Mouse (Mus musculus) heart, embryonic 14.5 days (tissue): ENCODE results near the gene Ncl. TPM values are rescaled to one million over a fixed set of nuclear protein-coding genes. Genes with fewer than 3 reads are reported as not detected.

ENCODE experiments used
- ATAC-seq: fragments of 200-750 bp; cut with Nextera tagmentation; 2 replicates; pipeline ENCODE4 v1.8.0; 2017; ENCODE audit warnings: low read depth, moderate TSS enrichment; ENCODE audit not compliant: insufficient number of reproducible peaks, insufficient read depth, low FRiP score
- H3K27ac ChIP-seq, 2 experiments: fragments of 200-500 bp in 1 of 2; fragments of 300-500 bp in 1 of 2; sonication (generic) in 1 of 2; replicated peaks in 1 of 2; 2 replicates each; pipeline ENCODE4 v1.5.1; 2012 to 2014; ENCODE audit warnings: low read depth in 2 of 2, low read length in 2 of 2, control low read depth in 1 of 2, mild to moderate bottlenecking in 1 of 2, mixed read lengths in 1 of 2; ENCODE audit not compliant: control insufficient read depth in 1 of 2, insufficient read depth in 1 of 2
- H3K27me3 ChIP-seq: fragments of 300-500 bp; sonication (generic); 2 replicates; pipeline ENCODE4 v1.6.1; 2014; ENCODE audit warnings: mild to moderate bottlenecking, low read length, control low read depth; ENCODE audit not compliant: control insufficient read depth, insufficient read depth
- H3K36me3 ChIP-seq: fragments of 300-500 bp; sonication (generic); 2 replicates; pipeline ENCODE4 v1.6.1; 2014; ENCODE audit warnings: mild to moderate bottlenecking, control low read depth, low read length, mixed read lengths; ENCODE audit not compliant: control insufficient read depth, insufficient read depth
- H3K4me1 ChIP-seq, 2 experiments: fragments of 200-500 bp in 1 of 2; fragments of 300-500 bp in 1 of 2; sonication (generic) in 1 of 2; 2 replicates each; pipeline ENCODE4 v1.6.1; 2012 to 2014; ENCODE audit warnings: low read length in 2 of 2, control low read depth in 1 of 2, mixed read lengths in 1 of 2; ENCODE audit not compliant: control insufficient read depth in 2 of 2, insufficient read depth in 2 of 2
- H3K4me2 ChIP-seq: fragments of 300-500 bp; sonication (generic); 2 replicates; pipeline ENCODE4 v1.6.1; 2014; ENCODE audit warnings: mild to moderate bottlenecking, low read length
- H3K4me3 ChIP-seq, 2 experiments: fragments of 200-500 bp in 1 of 2; fragments of 300-500 bp in 1 of 2; sonication (generic) in 1 of 2; 2 replicates each; pipeline ENCODE4 v1.5.1; 2012 to 2014; ENCODE audit warnings: low read length in 2 of 2, mild to moderate bottlenecking in 2 of 2, control low read depth in 1 of 2, low read depth in 1 of 2, moderate library complexity in 1 of 2; ENCODE audit not compliant: control insufficient read depth in 1 of 2, insufficient read depth in 1 of 2
- H3K9ac ChIP-seq: fragments of 300-500 bp; sonication (generic); 2 replicates; pipeline ENCODE4 v1.6.1; 2014; ENCODE audit warnings: mild to moderate bottlenecking, low read length
- H3K9me3 ChIP-seq: fragments of 300-500 bp; sonication (generic); 2 replicates; pipeline ENCODE4 v1.6.1; 2016; ENCODE audit warnings: low read length, control low read depth; ENCODE audit not compliant: control insufficient read depth
- WGBS: fragments of 180-500 bp; shearing (Covaris S2); extraction: QIAGEN DNeasy Blood & Tissue Kit; methylation state at CpG from one replicate; pipeline ENCODE4 v1.1.7; 2014; 5-methylcytosine and 5-hydroxymethylcytosine counted together
- polyA plus RNA-seq: library from polyadenylated mRNA; unstranded; fragments of >200 nt; fragmentation: Nextera tagmentation; extraction: Ambion mirVana; gene quantifications from 2 replicates; pipeline ENCODE4 v1.2.1, GENCODE M21; 2014

The Ncl gene
- polyA plus RNA-seq, 1 experiment from 2014 or later: 177 TPM

DNA sequence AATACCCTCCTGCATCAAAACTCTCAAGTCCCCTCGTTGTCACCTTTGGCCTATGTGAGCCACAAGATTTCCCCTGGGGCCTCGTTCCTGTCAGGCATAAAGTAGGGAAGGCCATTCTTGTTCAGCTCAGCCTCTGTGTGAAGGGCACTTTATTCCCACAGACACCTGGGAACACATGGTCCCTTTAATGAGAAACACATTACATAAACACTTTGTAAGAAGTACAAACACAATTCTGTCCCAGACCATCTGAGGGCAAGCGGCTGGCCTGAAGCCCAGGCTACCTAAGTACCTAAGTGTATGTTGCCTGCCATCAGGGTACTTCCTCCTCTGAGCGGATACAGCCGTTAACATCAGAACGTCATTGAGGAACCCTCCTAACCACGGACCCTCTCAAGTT, 39.0 kb upstream of the Ncl start:
- H3K4me1 ChIP-seq: peaks cover 4% of the 10 kb centered on the region in 2 experiments; a peak in 2 of 4 replicates
- H3K4me2 ChIP-seq: no peak overlapping the region
- no peak for ATAC-seq
- no peak overlapping the region for H3K4me3 ChIP-seq
- H3K27ac ChIP-seq: no peak overlapping the region
- no peaks in the 10 kb centered on the region for H3K9me3 ChIP-seq
- WGBS: 61% methylated on average over 7 of the region's 7 CpGs
- no peaks in the 10 kb centered on the region for H3K27me3 ChIP-seq
- no peaks in the 10 kb centered on the region for H3K36me3 ChIP-seq
- H3K9ac ChIP-seq: no peak overlapping the region

DNA sequence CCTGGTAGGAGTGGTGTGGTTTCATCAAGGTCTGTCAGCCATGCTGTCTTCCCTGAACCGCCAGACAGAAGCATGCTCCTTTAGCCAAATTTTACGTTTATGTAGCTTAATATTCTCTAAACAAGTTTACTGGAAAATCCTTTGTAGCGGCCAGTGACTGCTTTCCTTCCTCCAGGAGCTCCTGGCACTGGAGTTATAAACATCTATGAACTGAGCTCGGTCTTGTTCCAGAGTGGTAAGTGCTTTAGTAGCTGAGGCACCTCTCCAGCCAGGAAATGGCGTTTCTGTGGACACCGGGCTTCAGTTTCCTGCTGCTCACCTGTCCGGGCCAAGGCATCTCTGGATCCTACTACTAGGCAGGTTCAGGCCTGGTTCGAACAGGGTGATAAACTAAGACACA, 38.4 kb upstream of the Ncl start:
- no peaks in the 10 kb centered on the region for H3K36me3 ChIP-seq
- 86% methylated on average over 8 of the region's 8 CpGs for WGBS

DNA sequence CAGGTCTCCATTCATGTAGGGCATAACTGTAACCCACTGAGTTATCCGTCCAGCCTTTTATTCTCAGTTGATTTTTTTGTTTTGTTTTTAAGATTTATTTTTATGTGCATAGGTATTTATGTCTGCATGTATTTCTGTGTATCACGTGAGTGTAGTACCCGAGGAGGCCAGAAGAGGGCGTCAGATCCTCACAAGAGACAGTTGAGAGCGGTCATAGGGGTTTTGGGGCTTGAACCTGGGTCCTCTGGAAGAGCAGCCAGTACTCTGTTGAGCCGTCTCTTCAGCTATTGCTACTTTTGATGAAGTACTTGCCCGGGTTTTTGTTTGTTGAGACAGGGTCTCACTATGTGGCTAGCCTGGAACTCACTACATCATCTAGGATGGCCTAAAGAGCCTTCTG, 36.7 kb upstream of the Ncl start:
- Histone ChIP-seq H3K9me3 (no peaks in the 10 kb centered on the region), H3K4me2 (no peak overlapping the region), H3K27me3 (no peaks in the 10 kb centered on the region), H3K4me1 (peaks cover 3 to 4% of the 10 kb centered on the region in 2 experiments; a peak in 2 of 4 replicates), H3K4me3 (no peak overlapping the region), H3K27ac (no peak overlapping the region), H3K36me3 (no peaks in the 10 kb centered on the region), H3K9ac (no peak overlapping the region)
- WGBS: 66% methylated on average over 7 of the region's 7 CpGs
- ATAC-seq: no peak

More for the DNA sequence above, 38.4 kb upstream of the Ncl start:
- Histone ChIP-seq H3K4me2 (no peak overlapping the region), H3K9me3 (no peaks in the 10 kb centered on the region), H3K27ac (no peak overlapping the region), H3K4me1 (peaks cover 4% of the 10 kb centered on the region in 2 experiments; a peak in 2 of 4 replicates), H3K27me3 (no peaks in the 10 kb centered on the region), H3K9ac (no peak overlapping the region), H3K4me3 (no peak overlapping the region)
- ATAC-seq: no peak

DNA sequence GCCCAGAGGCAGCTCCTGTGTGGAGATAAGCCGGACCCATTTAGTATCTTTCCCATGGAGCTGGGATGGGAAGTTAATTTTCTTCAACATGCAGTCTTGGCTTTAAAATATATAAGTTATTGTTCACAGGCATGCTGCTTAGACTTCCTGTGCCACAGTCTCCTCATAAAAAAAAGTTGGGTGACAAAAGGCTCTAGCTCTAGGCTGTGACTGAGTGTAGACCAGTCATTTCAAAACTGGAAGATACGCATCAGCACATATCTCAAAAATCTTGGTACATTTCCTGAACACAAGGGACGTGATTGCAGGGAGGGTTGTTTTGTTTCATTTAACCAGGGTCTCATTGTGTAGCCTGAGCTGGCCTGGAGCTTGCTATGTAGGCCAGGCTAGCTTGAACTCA, 35.0 kb upstream of the Ncl start:
- no peak for ATAC-seq
- no peak overlapping the region for H3K4me2 ChIP-seq
- peaks cover 0 to 4% of the 10 kb centered on the region in 2 experiments; a peak in 1 of 4 replicates for H3K4me1 ChIP-seq
- 90% methylated on average over 3 of the region's 3 CpGs for WGBS
- no peak overlapping the region for H3K4me3 ChIP-seq
- H3K9me3 ChIP-seq: no peaks in the 10 kb centered on the region
- H3K9ac ChIP-seq: no peak overlapping the region
- no peaks in the 10 kb centered on the region for H3K27me3 ChIP-seq
- no peaks in the 10 kb centered on the region for H3K36me3 ChIP-seq
- H3K27ac ChIP-seq: no peak overlapping the region

DNA sequence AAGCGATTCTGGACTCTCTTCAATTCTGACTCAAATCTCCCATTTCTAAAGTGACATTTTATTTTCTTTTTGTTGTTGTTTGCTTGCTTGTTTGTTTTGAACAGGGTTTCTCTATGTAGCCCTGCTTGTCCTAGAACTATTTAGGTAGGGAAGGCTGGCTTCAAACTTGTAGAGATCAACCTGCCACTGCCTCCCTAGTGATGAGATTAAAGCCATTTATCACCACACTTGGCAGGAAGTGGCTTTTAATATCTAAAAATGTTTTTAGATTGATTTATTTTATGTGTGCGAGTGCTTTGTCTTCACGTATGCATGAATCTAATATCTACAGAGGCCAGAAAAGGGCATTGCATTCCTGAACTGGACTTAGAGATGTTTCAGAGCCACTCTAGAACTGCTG, 34.0 kb upstream of the Ncl start:
- WGBS: 59% methylated on average over 3 of the region's 3 CpGs
- Histone ChIP-seq H3K4me2 (no peak overlapping the region), H3K27ac (no peak overlapping the region), H3K4me3 (no peak overlapping the region), H3K4me1 (peaks cover 0 to 4% of the 10 kb centered on the region in 2 experiments; a peak in 1 of 4 replicates), H3K9ac (no peak overlapping the region), H3K27me3 (no peaks in the 10 kb centered on the region), H3K36me3 (no peaks in the 10 kb centered on the region), H3K9me3 (no peaks in the 10 kb centered on the region)
- ATAC-seq: no peak

DNA sequence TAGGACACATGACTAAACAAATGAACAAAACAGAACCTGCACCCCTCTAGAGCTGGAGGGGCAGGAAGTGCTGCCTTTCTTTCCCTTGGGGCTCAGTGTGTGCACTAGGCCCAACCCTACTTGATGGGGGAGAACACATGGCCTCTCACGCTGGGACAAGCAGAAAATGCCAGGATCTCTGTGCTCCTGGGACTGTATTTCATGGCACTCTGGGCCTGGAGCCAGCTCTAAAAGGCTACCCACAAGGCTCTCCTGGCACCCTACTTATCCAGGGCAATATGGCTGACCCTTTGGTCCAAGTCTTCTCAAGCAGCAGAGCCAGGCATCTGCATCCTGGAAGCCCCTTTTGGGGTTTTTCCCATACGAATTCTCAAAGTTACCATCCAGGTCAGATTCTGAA, 32.2 kb upstream of the Ncl start:
- H3K36me3 ChIP-seq: no peaks in the 10 kb centered on the region
- no peak overlapping the region for H3K9ac ChIP-seq
- H3K27me3 ChIP-seq: no peaks in the 10 kb centered on the region
- H3K9me3 ChIP-seq: no peaks in the 10 kb centered on the region
- ATAC-seq: no peak; the same call in 1 of the 2 replicates
- no peak overlapping the region for H3K4me3 ChIP-seq
- no peak overlapping the region for H3K4me2 ChIP-seq
- H3K4me1 ChIP-seq: peaks cover 0 to 4% of the 10 kb centered on the region in 2 experiments; a peak in 1 of 4 replicates
- WGBS: 72% methylated on average over 2 of the region's 2 CpGs
- no peak overlapping the region for H3K27ac ChIP-seq

DNA sequence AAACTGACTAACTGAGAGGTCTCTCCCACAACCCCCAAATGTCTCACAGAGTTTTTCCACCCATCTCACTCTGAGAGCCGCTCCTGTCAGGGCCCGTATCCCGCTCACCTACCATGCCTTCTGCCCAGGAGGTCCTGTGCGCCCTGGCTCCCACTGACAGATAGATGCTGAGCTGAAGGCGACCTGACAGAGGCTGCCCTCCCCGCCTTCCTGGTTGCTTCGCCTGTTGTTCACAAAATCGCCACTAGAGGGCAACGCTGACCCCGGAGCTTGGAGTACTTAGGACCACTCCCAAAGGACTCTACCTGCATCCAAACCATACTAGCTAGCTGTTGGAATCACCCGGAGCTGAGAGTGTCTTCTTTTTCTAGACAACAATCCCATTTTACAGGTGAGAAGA, 30.0 kb upstream of the Ncl start:
- H3K9me3 ChIP-seq: no peaks in the 10 kb centered on the region
- ATAC-seq: no peak
- peaks cover 0 to 4% of the 10 kb centered on the region in 2 experiments; a peak in 1 of 4 replicates for H3K4me1 ChIP-seq
- no peak overlapping the region for H3K4me3 ChIP-seq
- no peak overlapping the region for H3K4me2 ChIP-seq
- 5% methylated on average over 11 of the region's 11 CpGs for WGBS
- H3K27ac ChIP-seq: no peak overlapping the region
- no peak overlapping the region for H3K9ac ChIP-seq
- no peaks in the 10 kb centered on the region for H3K27me3 ChIP-seq
- H3K36me3 ChIP-seq: no peaks in the 10 kb centered on the region

DNA sequence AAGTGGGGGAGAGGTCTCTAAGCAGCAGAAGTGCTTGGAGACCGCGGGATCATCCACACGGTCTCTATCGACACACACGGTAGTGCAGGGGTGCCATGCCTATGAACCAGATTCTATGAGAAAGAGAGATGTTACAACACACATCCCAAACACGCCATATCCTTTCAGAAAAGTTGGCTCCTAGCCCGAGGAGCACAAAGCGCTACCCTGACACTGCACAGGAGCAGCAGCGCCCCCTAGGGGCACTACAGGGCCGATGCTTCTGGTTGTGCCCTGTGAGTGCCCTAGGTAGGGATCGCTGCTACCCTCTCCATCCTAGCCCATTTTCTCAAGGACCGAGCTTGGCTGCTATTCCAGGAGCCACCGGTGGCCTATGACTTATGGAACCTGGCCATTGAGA, 21.8 kb upstream of the Ncl start:
- Histone ChIP-seq H3K27me3 (no peaks in the 10 kb centered on the region), H3K4me3 (no peak overlapping the region), H3K4me1 (peaks cover 25 to 32% of the 10 kb centered on the region in 2 experiments), H3K9me3 (no peaks in the 10 kb centered on the region), H3K4me2 (peak overlapping the region; percentile 47), H3K36me3 (no peaks in the 10 kb centered on the region), H3K27ac (0 out of 4 replicates have a peak overlapping the region, but pooled peaks of 1 of the 2 experiments have one; percentile 69), H3K9ac (no peak overlapping the region)
- no peak for ATAC-seq
- 18% methylated on average over 13 of the region's 13 CpGs for WGBS
